Mouse (Mus musculus) kidney, postnatal 10 days (tissue): ENCODE results near the gene Vmn1r196.
"Not testable (repeated sequence)": the region's sequence is repeated elsewhere in the genome, so short reads cannot be mapped to it uniquely, and the experiment has no call there.

ENCODE experiments used
- DNase-seq: peaks from one replicate; pipeline ENCODE4 v3.0.0; 2021; ENCODE audit warnings: mixed read lengths

The Vmn1r196 gene

DNA sequence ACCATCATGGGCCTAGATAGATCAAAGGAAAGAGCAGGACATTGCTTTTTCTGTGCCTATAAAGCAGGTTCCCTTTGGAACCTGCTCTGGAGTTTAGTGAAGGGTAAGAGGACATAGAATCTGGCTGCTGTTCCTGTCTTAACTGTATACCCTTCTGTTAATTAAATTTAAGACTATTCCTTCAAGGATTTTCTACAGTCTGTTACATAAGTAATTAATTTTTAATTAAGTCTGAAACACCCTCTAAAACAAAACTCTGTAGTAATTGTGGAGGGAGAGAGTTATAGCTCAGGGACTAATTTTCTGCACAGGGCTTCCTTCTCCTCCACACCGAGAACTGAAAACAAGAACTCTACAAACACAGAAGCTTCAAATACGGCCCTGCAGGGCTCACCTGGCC lies at the start of gene Vmn1r196:
Gene Vmn1r196 (plus strand): TSS at position 301 of the 400 bp plus-strand sequence.
- no peak for DNase-seq

DNA sequence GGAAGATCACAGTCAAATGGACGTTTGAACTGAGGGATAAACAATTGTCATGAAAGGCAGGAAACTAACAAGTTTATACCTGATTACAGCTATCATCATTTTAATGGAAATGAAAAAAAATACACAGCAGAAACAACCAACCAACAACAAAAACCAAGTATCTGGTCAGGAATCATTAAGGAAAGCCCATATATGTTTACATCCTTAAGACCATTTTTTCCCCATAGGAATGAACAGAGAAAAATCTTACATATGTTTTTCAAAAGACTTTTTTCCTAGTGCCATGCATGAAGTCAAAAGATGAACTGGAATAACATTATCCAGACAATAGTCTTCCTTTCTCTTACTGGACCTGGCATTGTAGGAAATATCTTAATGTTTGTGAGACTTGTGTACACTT lies 45.8 kb upstream of the Vmn1r196 start, which contains the start of gene Vmn1r194:
Gene Vmn1r194 (plus strand): TSS at position 301 of the 400 bp plus-strand sequence.
- no peak for DNase-seq

DNA sequence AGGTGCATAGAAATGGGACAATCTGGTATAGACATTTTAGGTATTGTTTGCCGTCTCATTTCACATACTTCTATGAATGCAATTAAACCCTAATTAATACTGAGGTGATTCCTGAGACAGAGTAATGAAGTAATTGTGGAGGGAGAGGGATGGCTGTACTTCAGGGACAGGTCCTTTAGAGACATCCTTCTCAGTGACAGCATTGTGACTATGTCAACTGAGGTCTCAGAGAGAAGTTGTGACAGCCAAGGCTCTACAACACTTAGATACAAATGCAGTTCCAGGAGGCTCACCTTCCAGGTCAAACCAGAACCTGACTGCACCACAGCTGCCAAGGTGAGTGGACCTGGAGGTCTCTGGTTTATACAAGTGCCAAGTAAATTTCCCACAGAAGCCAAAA lies 19.5 kb upstream of the Vmn1r196 start, which contains the start of gene Vmn1r195:
Gene Vmn1r195 (plus strand): TSS at position 301 of the 400 bp plus-strand sequence.
- not testable (repeated sequence) for DNase-seq

DNA sequence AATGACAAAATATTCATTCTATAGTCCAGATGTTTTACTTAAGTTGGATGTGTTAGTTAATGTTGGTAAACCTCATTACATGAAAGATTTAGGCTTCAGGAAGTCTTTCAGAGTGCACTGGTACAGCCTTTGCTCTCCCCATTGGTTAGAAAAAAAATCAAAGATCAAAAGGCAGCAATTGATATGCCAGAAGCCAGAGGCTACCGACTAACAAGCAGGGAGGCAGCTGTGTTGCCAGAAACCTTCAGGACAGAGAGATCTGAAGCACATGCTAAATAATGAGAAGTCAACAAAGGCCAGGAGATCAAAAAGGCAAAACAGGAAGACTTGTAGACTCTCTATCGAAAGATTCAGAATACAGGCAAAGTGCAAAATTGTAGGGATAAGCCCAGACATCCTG lies 18.0 kb upstream of the Vmn1r196 start:
- no peak for DNase-seq

DNA sequence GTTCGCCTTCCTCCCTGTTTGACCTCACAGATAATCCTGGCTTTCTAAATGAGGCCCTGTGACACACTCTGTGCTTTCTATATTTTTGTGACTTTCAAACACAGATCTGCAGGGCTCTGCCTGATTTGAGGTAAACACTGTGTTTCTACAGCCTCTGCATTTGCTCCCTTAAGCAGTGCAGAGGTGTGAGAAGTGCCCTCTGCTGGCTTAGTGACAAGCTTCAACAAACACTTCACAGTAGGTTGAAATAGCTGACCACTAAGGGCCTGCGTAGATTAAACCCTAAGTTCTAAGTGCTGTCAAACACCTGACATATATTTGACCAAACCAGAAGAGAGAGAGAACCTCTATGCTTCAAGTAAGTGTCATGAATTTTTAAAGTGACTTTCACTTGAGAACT lies 5.1 kb upstream of the Vmn1r196 start:
- no peak for DNase-seq

DNA sequence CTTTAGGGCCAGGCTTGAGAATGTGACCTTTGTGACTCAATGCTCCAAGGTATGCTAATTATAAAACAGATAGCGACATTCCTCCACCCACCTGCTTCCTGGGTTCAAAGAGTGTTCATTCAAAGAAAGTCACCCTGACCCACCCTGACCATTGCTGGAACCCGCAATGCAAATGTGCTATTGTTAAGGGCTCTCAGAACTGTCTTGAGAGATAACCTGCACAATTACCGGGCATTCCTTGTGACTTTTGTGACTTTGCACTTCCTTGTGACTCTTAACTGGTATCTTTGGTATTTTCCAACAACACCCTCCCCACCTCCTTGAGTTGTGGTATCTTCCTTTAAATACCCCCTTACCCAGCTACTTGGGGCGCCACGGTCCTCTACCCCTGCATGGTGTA lies 18.4 kb downstream of the Vmn1r196 start:
- DNase-seq: not testable (repeated sequence)

DNA sequence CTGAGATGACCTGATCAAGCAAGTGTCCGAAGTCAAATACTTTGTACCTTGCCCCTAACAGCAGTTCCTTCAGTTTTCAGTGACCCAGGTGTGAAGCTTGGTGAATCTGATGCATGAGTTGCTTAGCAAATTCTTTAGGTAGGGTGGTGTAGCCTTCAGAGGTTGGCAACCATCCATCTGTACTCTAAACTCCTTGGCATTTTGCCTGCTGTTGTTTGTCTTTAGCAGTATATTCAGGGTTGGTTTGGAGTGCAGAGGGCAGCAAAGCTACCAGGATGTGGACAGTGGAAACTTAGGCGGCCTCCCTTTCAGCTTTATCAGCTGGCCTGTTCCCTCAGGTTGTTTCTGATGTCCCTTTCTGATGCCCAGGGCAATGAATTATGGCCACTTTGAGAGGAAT lies 25.6 kb downstream of the Vmn1r196 start:
- peak; percentile 53 for DNase-seq

DNA sequence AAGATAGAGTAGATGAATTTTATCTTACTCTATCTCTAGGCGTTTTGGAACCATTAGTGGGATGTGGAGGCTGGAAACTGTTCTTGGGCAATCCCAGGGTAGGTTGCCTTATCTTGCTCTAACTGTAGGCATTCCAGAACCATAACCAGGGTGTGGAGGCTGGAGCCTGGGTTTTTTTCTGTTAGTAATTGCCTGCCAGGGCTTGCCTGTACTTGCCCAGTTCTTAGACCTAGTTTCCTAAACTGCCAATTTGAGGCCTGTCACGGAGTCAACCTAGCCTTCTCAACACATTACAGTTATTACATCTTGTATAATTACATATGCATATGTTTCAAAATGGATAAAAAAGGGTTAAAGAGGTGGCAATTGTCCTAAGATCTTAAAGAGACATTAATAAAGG lies 27.6 kb downstream of the Vmn1r196 start:
- DNase-seq: no peak

DNA sequence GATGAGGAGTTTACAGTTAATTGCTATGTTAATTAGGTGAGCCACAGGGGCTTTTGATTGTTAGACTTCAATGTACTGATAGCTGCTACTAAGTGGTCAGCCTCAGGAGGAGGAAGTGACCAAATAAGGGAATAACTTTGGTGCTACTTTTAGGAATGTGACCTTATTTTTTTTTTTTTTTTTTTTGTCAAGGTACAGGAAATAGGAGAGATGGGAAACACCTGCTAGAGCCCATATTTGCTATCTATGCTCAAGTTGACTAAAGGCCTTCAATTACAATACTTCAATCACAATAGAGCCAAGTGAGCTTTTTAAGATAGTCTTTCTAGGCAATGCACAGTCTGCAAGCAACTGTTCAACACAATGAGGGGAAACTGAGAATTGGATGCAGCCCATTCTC lies 30.4 kb downstream of the Vmn1r196 start:
- no peak for DNase-seq

DNA sequence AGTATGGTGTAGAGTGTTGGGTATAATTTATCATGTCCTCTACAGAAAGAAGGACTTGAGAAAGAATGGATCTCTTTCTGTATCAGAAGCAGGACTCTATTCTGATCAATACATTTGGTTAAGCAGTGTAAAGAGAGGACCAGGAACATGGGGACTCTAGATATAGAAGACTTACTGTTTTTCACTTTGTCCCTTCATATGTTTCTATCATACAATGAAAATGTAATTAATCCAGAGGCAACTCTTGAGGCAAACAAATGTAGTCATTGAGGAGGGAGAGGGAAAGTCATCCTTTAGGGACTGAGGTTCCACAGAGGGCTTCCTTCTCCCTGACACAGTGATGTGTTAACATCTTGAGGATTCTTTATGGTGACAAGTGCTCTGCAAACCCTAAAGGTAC lies 34.6 kb downstream of the Vmn1r196 start, which contains the start of gene Vmn1r197:
Gene Vmn1r197 (plus strand): TSS at position 301 of the 400 bp plus-strand sequence.
- DNase-seq: no peak

DNA sequence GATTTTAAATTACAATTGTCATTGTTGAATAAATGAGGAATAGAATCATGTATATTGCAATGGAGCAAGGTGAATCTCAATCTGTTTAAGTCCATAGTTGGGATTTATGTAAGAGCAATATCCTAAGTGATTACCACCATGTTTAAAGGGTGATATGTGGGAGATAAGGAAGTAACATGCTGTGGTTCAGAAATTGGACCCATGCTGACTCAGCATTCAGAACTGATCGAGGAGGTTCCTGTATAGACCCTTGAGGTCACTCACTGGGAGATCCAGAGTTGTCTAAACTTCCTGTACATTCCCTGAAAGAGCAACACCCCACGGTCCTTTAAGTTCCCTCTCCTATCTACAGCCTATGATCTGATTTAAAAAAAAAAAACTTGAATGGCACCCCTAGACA lies 43.5 kb downstream of the Vmn1r196 start:
- DNase-seq: no peak

DNA sequence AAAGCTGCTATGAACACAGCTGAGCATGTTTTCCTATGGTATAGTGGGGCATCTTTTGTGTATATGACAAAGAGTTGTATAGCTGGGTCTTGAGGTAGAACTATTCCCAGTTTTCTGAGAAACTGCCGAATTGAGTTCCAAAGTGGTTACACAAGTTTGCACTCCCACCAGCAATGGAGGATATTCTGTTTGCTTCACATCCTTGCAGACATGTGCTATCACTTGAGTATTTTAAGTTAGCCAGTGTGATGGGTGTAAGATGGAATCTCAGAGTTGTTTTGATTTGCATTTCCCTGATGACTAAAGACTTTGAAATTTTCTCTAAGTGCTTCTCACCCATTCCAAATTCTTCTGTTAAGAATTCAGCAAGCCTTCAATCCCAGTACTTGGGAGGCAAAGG lies 45.8 kb downstream of the Vmn1r196 start:
- no peak for DNase-seq
